Mouse (Mus musculus) natural killer cell, adult 2 months (primary cell): ENCODE results near the gene Scnm1.
A peak's percentile ranks its signal among the peaks of the same experiment; 100 is the strongest.

ENCODE experiments used
- DNase-seq, 2 experiments: peaks; one replicate each; pipeline ENCODE4 v3.0.0; 2022; ENCODE audit warnings: low spot score in 2 of 2

Gene Scnm1

DNA sequence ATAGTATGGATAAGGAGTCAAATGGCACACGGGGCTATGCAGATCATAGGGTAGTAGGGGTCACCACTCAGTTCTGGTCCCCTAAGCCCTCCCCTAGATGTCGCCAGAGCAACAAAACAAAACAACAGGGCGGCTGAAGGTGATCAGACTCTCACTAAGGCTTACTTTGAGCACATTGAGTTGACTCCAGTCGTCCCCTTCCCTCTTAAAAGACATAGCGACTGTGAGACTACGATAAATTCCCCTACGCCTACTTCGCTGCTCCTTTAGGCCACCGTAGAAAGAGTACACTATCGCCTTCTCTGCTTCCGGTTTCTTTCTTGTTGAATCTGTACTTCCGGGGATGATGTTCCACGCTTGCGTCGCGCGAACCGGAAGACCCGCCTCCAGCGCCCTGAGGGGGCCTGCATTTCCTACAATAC, at the start of gene Scnm1, which contains the start of gene Lysmd1:
Scnm1 (minus strand) TSS at position 332 of the 422 bp plus-strand sequence.
Lysmd1 (plus strand) TSS at position 409 of the 422 bp plus-strand sequence.
- DNase-seq, result peak; percentile 87 to 91

DNA sequence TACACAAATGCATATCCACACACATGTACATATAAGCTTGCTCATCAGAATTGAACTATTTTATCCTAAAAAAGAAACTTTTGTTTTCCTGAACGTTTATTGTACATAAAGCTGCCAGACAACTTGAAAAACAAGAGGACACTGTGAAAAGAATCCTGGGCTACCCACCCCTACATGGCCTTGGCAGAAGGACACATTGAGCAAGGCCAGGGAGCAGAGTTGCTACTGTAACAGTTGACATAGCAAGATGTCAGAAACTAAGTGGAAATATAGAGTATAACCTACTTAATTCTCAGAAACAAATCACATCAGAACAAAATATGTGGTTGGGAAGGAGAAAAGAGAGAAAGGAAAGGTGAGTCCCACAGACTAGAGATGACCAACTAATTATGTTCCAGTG, 48.0 kb upstream of the Scnm1 start:
- no peak for DNase-seq

- no peak for DNase-seq
Observed at GRCm38 (mm10) chr3:95179890-95180289, 46.1 kb upstream of the Scnm1 start.

DNA sequence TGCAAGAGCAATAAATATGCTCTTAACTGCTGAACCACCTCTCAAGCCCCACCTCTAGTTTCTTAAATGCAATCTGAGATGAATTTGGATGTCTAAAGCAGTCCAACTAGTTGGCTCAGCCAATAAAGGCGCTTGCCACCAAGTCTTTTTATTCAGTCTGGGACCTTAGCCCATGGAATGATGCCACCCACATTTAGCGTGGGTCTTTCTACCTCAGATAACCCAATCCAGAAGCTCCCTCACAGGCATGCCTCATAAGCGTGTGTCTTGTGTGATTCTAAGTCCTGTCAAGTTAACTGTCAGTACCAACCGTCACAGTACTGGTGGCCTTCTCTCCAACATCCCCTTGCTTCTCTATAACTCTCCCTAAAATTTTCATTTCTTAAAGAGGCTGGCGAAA, 45.1 kb upstream of the Scnm1 start:
- no peak for DNase-seq

DNA sequence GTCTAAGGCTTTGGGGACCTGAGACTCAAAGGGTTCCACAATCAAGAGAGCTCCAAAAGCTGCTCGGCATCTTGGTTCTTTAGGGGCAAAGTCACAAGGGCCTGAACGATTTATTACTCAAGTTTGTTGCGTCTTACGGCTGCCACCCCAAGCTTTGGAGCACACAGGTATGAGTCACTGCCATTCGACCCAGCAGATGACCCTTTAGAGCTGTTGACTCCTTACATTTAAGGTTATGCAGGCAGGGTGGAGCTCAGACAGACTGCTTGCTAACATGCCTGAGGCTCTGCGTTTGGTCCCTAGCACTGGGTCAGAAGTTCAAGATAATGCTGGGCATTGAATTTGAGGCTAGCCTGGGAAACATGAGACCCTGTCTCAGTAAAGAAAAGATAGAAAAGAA, 43.8 kb upstream of the Scnm1 start:
- no peak for DNase-seq

DNA sequence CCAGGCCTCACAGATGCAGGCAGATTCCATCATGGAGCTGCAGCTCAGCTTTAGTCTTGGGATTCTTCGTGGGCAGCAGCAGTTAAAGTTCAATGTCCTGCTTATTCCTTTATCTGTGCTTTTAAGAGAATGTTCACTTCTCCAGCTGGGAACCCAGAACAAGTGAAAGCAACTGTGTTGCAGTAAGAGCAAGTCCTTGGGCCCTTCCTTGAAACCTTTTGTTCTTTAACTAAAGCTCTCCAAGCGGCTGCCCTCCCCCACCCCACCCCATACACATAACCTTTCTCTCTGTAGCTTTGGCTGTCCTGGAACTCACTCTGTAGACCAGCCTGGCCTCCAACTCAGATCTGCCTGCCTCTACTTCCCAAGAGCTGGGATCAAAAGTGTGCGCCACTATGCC, 42.7 kb upstream of the Scnm1 start:
- DNase-seq, result no peak

DNA sequence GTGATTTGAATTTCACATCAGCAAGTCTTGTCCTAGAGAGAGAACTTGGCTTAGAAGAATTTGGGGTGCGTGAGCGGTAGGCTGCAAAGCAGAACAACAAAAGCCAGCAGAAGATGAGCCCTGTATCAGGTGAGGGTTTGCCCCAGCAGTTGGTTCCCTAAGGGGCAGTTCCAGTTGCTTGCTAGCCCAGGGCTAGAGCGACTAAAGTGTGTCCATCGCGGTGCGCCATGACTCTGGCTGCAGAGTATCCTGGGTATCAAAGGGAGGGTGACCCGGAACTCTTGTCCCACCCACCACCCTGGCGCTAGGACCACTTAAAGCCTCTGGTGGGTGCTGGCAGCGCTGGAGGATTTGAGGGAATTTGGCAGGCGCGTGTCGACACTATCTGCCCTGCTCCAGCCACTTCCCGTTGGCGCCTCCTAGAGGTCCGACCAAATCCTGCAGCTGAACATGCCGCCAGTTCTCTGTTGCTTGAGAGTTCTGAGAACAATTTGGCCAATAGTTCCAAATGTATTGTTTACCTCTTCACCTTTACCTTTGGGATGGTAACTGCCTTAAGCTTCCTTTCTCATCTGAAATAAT, 40.3 kb upstream of the Scnm1 start:
- peak; percentile 73 to 81 for DNase-seq

- no peak for DNase-seq
Observed at GRCm38 (mm10) chr3:95173256-95173949, 39.6 kb upstream of the Scnm1 start.

DNA sequence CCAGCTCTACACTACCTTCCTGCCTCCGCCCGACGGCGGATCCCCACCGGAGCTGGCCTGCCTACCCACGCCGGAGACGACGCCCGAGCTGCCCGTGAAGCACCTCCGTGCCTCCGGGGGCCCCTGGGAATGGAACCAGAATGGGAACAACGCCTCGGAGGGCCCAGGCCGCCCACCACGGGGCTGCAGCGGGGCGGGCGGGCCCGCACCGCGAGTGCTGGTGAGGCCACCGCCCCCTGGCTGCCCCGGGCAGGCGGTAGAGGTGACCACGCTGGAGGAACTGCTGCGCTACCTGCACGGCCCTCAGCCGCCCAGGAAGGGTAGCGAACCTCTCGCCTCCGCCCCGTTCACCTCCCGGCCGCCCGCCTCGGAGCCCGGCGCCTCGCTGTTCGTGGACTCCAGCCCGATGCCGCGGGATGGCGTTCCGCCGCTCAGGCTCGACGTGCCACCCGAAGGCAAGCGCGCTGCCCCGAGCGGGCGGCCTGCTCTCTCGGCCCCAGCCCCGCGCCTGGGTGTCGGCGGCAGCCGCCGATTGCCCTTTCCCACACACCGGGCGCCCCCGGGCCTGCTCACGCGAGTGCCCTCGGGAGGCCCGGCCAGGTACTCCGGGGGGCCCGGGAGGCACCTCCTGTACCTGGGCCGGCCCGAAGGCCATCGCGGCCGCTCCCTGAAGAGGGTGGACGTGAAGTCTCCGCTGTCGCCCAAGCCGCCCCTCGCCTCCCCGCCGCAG, 38.9 kb upstream of the Scnm1 start:
- no peak for DNase-seq

DNA sequence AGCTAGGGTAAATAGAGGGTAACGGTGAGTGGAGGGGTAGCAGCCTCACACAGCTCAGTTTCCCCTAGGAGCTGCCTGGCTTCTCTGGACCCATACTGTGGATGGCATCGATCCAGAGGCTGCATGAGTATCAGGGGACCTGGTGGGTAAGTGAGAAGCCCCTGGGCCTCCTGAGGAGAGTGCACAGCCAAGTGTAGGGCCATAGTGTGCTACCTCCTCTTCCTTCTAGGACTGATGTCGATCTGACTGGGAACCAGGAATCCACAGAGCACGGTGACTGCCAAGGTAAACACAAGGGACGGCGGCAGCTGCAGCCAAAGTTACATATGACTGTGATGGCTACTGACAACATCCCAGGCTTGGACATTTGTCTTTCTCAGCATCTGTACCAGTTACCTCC, 37.3 kb upstream of the Scnm1 start:
- no peak for DNase-seq

- DNase-seq, result no peak
Observed at GRCm38 (mm10) chr3:95169996-95170395, 36.2 kb upstream of the Scnm1 start.

DNA sequence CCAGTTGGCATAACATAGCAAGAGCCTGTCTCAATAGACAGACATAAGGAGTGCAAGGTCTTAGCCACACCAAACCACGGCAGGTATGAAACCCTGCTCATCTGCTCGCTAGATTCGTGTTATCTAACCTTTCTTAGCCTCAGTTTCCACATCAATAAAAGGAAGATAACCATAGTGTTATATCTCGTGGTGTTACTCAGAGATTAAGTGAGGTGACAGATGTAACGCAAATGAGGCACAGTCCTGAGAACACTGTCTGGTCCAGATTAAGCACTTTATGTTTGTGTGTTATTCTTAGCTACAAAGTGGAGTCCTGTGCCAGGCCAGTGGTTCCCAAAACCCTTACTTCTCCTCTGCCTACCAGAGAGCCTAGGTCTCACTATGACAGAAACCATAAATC, 31.0 kb upstream of the Scnm1 start:
- DNase-seq, result no peak

DNA sequence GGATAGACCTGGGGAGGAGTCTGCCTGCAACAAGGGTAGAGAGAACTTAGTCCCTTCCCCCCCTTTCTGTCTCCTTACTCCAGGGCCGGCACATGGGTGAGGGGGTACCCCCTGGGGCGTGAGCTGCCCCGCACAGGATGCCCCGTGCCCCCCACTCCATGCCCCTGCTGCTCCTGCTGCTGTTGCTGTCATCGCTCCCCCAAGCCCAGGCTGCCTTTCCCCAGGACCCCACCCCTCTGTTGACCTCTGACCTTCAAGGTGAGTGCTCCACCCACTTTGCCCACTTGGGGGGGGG, 30.4 kb upstream of the Scnm1 start:
- no peak for DNase-seq

- no peak for DNase-seq
Observed at GRCm38 (mm10) chr3:95163419-95164255, 29.8 kb upstream of the Scnm1 start.

- DNase-seq, result no peak
Observed at GRCm38 (mm10) chr3:95162345-95162628, 28.5 kb upstream of the Scnm1 start.

DNA sequence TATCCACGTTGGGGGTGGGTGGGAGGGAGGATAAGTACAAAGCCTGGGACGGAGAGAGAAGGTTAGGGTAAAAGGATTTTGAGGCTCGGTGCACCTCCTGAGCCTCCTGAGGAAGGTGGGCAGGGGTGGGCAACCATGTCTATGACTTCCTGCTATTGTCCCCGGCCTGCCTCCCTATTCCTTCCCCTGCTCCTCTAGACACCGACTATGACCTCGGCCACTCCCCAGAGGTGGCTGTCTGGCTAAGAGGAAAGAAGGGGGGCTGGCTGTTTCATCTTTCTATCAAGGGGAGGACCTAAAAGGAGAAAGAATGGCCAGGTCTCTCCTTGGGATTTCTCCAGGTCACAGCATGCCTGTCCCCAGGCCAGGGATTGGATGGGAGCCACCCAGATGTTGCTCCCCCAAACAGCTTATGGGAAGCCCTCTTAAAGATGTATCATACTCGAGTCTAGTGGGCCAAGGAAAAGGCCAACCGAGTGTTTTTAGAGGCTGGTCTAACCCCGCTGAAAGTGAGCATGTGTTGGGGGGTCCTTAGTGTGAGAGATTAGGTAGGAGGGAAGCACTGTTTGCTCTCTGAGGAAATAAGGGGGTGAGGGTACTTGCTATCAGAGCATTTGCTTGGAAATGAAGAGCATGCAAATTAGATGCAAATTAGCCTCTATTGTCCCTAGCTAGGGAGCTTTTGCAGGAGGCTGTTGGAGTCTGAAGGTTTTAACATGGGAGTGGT, 28.0 kb upstream of the Scnm1 start:
- DNase-seq, result no peak

DNA sequence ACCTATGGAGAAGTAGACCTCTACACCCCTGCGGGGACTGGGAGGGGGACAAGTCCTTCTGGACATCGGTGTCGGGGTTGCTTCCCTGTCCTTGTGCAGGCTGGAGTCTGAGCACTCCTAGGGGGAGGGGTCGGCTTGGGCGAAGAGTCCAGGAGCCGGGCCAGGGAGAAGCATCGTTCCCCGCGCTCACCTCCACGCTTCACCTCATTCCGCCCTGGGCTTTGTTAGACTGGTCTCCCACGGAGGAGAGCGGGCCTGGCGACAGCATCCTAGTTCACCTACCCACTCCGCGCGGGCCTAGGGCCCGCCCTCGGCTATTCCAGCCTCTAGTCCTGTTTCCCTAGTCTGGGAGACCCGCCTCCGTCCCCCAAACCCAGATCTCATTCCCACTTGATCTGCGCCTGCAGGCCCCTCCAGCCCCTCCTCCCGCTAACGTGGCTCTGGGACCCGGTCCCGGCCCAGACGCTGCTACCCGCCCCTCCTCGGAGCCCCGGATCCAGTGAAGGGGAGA, 27.3 kb upstream of the Scnm1 start:
- no peak for DNase-seq

DNA sequence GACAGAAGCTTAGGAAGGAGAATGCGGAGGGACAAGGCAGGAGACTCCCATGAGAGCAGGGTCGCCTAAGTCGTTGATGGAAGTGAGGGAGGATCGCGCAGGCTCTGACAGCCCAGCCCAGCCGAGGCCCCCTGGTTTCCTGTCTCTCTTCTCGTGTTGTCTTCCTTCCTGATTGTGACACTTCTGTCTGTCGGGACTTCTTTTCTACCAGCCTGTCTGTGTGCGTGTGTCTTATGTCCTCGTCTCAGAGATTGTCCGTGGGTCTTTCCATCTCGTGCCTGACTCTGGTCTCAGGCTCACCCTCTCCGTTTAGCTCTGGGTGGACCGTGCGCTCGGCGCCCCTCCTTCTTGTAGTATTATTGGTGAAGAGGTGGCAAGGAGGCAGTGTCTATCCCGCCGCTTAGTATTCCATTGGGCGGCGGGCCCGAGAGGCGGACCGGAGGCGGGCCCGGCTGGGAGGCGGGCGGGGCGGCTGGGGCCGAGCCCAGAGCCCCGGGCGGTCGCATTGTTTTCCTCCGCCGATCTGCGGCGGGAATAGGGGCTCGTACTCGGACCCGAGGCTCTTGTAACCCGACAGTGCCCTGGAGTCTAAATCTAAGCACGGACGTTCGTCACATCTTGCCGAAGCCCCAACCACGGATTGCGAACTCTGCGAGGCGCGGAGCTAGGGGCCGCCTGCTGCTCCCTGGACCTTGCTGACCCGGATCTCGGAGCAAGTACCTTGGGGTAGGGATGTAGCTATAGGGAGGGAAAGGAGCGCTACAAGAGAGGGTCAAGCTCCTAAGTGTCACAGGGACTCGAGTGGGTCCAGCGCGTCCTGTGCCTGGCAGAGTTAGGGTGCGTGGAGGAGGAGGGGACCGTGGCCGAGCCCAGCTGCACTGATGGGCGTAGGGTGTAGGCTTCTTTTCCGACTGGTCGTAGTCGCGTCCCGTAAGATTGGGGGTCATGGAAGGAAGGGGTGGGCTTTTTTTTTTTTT, 26.5 kb upstream of the Scnm1 start, which contains the start of gene Sema6c:
Sema6c (plus strand) TSS at position 471 of the 977 bp plus-strand sequence.
- peak; percentile 76 to 77 for DNase-seq

GRCm38 (mm10) chr3:95159511-95159986, 25.7 kb upstream of the Scnm1 start:
- no peak for DNase-seq

- peak; percentile 63 to 78 for DNase-seq
Observed at GRCm38 (mm10) chr3:95153874-95154273, 20.1 kb upstream of the Scnm1 start.
